Mouse (Mus musculus) erythroblast, embryonic 14.5 days (primary cell): Measurements from ENCODE around the gene Itga10. TPM values are rescaled to one million over a fixed set of nuclear protein-coding genes. Genes with fewer than 3 reads are reported as not detected.
A peak's percentile ranks its signal among the peaks of the same experiment; 100 is the strongest.
"Not testable (repeated sequence)": the region's sequence is repeated elsewhere in the genome, so short reads cannot be mapped to it uniquely, and the experiment has no call there.

ENCODE experiments used
- H3K27me3 ChIP-seq: 2 replicates; pipeline ENCODE4 v1.6.1; 2012; ENCODE audit warnings: inconsistent platforms; ENCODE audit not compliant: control insufficient read depth
- H3K36me3 ChIP-seq: 2 replicates; pipeline ENCODE4 v1.6.1; 2012; ENCODE audit warnings: mild to moderate bottlenecking, inconsistent platforms; ENCODE audit not compliant: control insufficient read depth
- H3K4me1 ChIP-seq: 2 replicates; pipeline ENCODE4 v1.6.1; 2012; ENCODE audit warnings: inconsistent platforms; ENCODE audit not compliant: control insufficient read depth
- H3K4me3 ChIP-seq: replicated peaks from 2 replicates; pipeline ENCODE3; 2012; ENCODE audit warnings: moderate library complexity, mild to moderate bottlenecking, inconsistent platforms
- H3K9me3 ChIP-seq: 2 replicates; pipeline ENCODE4 v1.6.1; 2012; ENCODE audit warnings: low read length, inconsistent platforms, mixed read lengths; ENCODE audit not compliant: control insufficient read depth
- GATA1 ChIP-seq: IDR thresholded peaks from 2 replicates; pipeline ENCODE4 v1.6.1; 2012; ENCODE audit warnings: low read length, inconsistent platforms, mixed read lengths
- TAL1 ChIP-seq: IDR thresholded peaks from 3 replicates; pipeline ENCODE4 v1.6.1; 2012; ENCODE audit warnings: low read length, inconsistent platforms, mixed read lengths
- polyA plus RNA-seq: library from polyadenylated mRNA; stranded (reverse); fragments of >175 nt; gene quantifications from 2 replicates; pipeline ENCODE4 v1.2.3, GENCODE M21; 2012

Itga10 gene
- polyA plus RNA-seq, 1 experiment: not detected

DNA sequence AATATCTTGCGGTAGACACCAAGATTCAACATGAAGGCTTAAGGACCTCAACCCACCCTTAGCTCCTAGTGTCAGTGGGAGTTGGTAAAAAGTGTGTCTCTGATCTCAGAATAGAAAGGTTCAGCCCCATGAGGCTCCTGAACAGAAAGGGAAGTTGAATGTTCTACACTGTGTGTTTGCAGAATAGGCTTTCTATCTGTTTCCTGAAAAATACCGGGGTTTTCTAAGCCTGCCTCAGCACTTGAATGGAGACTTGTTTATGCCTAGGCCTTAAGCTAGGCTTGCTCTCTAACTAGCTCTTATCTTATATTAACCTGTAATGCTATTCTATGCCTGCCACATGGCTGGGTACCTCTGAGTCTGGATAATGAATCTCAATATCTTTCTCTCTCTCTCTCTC lies 15.5 kb downstream of the Itga10 start:
- Histone ChIP-seq H3K27me3 (0 out of 2 replicates have a peak, but pooled peaks cover 2% of the 10 kb centered on the region), H3K4me1 (peaks cover 5% of the 10 kb centered on the region), H3K9me3 (no peaks in the 10 kb centered on the region), H3K36me3 (no peaks in the 10 kb centered on the region), H3K4me3 (no peak overlapping the region)
- no peak for TF ChIP-seq TAL1
- no peak for TF ChIP-seq GATA1

DNA sequence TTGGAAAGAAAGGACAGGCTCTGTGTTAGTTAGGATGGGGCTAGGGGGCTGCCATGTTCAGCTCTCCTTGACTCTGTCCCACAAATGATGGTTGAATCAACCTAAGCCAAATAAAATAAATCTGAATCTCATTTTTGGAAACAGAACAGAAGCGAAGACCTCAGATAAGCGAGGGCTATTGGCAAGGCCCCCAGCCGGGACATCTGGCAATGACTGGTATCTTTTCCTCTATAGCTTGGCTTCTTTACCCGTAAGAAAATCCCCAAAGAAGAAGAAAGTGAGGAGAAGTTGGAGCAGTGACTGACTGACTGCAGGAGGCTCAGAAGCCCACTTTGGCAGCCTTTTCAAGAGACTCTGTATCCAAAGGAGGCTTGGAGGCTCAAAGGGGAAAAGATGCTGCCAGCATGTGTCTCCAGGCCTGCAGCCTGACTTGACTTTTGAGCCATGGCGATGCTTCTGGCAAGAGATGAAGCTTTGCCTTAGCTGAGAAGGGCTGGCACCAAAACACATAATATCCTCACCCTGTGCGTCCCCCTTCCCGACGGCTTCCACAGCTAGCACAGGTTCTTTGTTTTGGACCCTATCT lies 17.4 kb downstream of the Itga10 start:
- peaks cover 5% of the 10 kb centered on the region for H3K4me1 ChIP-seq
- 0 out of 2 replicates have a peak, but pooled peaks cover 2% of the 10 kb centered on the region for H3K27me3 ChIP-seq
- H3K9me3 ChIP-seq: no peaks in the 10 kb centered on the region
- H3K4me3 ChIP-seq: no peak overlapping the region
- TF ChIP-seq TAL1: no peak
- TF ChIP-seq GATA1: no peak
- no peaks in the 10 kb centered on the region for H3K36me3 ChIP-seq

- TF ChIP-seq GATA1 (no peak), TAL1 (no peak)
- H3K36me3 ChIP-seq: no peaks in the 10 kb centered on the region
- H3K9me3 ChIP-seq: no peaks in the 10 kb centered on the region
- H3K4me3 ChIP-seq: no peak overlapping the region
- peaks cover 5% of the 10 kb centered on the region for H3K4me1 ChIP-seq
- 0 out of 2 replicates have a peak, but pooled peaks cover 2% of the 10 kb centered on the region for H3K27me3 ChIP-seq
Measured at GRCm38 (mm10) chr3:96663432-96664239, 18.3 kb downstream of the Itga10 start.

DNA sequence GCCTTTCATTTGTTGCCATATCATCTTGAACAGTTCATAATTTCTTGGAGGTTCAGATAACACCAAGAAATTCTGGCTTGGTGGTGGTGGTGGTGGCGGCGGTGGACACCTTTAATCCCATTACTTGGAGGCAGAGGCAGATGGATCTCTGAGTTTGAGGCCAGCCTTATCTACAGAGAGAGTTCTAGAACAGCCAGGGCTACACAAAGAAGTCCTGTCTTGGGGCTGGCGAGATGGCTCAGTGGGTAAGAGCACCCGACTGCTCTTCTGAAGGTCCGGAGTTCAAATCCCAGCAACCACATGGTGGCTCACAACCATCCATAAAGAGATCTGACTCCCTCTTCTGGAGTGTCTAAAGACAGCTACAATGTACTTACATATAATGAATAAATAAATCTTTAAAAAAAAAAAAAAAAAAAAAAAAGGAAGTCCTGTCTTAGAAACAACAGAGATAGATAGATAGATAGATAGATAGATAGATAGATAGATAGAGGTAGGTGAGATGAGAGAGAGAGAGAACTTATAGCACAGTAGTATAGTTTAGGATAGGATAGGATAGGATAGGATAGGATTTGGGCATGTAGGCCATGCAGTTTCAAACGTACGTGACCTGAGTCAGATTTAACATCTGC lies 20.5 kb downstream of the Itga10 start:
- not testable (repeated sequence) for H3K36me3 ChIP-seq, H3K9me3 ChIP-seq, H3K4me3 ChIP-seq
- H3K27me3 ChIP-seq: peaks cover 18% of the 10 kb centered on the region
- H3K4me1 ChIP-seq: peaks cover 17% of the 10 kb centered on the region

DNA sequence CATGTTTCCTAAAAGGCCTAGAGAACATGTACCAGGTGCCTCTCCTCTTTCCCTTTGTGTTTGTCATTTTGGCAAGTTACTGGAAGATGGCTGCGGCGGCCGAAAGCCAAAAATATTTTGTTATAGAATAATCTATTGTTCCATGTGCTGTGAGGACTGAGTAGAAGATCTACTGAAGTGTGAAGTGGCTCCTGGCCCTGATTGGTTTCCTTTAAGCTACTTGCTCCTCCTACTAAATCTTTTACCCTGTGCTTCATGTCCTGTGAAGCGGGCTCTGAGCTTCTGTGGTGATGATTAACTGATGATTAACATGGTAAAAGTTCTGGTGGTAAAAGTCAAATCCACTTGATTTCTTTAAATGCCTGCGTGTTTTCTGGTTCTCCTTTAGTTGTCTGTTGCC lies 21.5 kb downstream of the Itga10 start:
- no peaks in the 10 kb centered on the region for H3K9me3 ChIP-seq
- TF ChIP-seq GATA1 (no peak), TAL1 (no peak)

DNA sequence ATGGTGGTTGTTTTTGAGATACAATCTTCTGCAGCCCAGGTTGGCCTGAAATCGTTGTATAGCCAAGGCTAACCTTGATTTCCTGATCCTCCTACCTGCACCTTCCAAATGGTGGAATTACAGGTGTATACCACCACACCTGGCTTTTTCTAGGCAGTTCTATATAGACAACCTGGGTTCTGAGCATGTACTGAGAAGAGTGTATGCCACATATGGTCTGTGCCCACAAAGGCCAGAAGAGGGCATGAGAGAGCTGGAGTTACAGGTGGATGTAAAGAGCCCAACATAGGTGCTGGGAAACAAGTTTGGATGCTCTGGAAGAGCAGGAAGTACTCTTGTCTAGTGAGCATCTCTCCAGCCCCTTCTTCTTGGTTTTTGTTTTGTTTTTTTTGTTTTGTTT lies 21.9 kb downstream of the Itga10 start:
- TF ChIP-seq TAL1 (no peak), GATA1 (no peak)
- Histone ChIP-seq H3K36me3 (no peaks in the 10 kb centered on the region), H3K9me3 (no peaks in the 10 kb centered on the region), H3K27me3 (peaks cover 31% of the 10 kb centered on the region), H3K4me1 (peaks cover 17% of the 10 kb centered on the region), H3K4me3 (no peak overlapping the region)

More for the DNA sequence above, 21.5 kb downstream of the Itga10 start:
- peaks cover 17% of the 10 kb centered on the region for H3K4me1 ChIP-seq
- no peaks in the 10 kb centered on the region for H3K36me3 ChIP-seq
- no peak overlapping the region for H3K4me3 ChIP-seq
- H3K27me3 ChIP-seq: peaks cover 27% of the 10 kb centered on the region

GRCm38 (mm10) chr3:96668424-96669067 lies 23.2 kb downstream of the Itga10 start:
- Histone ChIP-seq H3K36me3 (no peaks in the 10 kb centered on the region), H3K27me3 (peaks cover 29% of the 10 kb centered on the region)

DNA sequence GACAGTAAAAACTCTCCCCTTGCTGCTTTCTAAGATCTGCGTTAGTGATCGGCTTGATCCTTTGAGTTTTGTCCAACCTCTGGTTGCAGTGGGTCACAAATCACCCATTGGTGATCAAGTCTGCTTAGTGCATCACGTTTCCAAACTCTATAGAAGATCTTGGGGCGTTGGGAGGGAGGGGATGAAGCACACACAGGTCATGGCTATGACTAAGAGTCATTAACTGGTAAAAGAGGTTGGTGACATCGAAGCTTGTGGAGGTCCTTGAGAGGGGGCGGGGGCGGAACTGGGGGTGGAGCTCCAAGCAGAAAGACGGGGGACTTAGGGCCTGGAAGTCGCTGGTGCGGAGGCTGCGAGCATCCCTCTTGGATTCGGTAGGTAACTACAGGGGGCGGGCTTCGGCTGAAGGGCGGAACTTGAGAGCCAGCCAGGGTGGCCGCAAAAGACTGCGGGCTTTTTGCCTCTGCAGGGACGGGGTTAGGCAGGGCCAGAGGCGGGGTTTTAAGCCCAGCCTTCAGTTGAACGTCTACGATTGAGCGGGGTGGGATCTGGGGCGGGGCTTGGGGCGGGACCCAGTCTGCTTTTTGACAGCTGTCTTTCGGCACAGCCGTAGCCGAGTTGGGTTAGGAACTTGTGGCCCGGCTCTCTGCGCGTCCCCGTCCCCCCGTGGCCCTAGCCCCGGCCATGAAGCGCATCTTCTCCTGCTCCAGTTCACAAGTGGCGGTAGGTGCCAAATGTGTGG lies 24.5 kb downstream of the Itga10 start, which contains the start of gene Ankrd35:
TSS of gene Ankrd35 (plus strand) at position 405 of the 742 bp plus-strand sequence.
- H3K9me3 ChIP-seq: no peaks in the 10 kb centered on the region
- peaks cover 11% of the 10 kb centered on the region for H3K4me1 ChIP-seq
- H3K27me3 ChIP-seq: peaks cover 29% of the 10 kb centered on the region

More at GRCm38 (mm10) chr3:96668424-96669067, 23.2 kb downstream of the Itga10 start:
- H3K4me1 ChIP-seq: peaks cover 14% of the 10 kb centered on the region
- no peak overlapping the region for H3K4me3 ChIP-seq
- TF ChIP-seq TAL1 (no peak), GATA1 (no peak)
- no peaks in the 10 kb centered on the region for H3K9me3 ChIP-seq

GRCm38 (mm10) chr3:96671519-96671918 lies 26.1 kb downstream of the Itga10 start:
- Histone ChIP-seq H3K9me3 (no peaks in the 10 kb centered on the region), H3K4me3 (no peak overlapping the region), H3K4me1 (peaks cover 11% of the 10 kb centered on the region), H3K36me3 (no peaks in the 10 kb centered on the region), H3K27me3 (peaks cover 29% of the 10 kb centered on the region)
- TF ChIP-seq GATA1 (no peak), TAL1 (no peak)

More for the DNA sequence above, 24.5 kb downstream of the Itga10 start, which contains the start of gene Ankrd35:
- H3K36me3 ChIP-seq: no peaks in the 10 kb centered on the region
- H3K4me3 ChIP-seq: peak within 1 kb of the TSS; percentile 52
- no peak for TF ChIP-seq TAL1
- no peak for TF ChIP-seq GATA1
